Mouse (Mus musculus) liver, embryonic 15.5 days (tissue): Measurements from ENCODE around the gene Tarbp1. TPM values are rescaled to one million over a fixed set of nuclear protein-coding genes. Genes with fewer than 3 reads are reported as not detected.
"Not testable (repeated sequence)": the region's sequence is repeated elsewhere in the genome, so short reads cannot be mapped to it uniquely, and the experiment has no call there.

Experiments used
- ATAC-seq: fragments of 200-750 bp; cut with Nextera tagmentation; 2 replicates; pipeline ENCODE4 v1.8.0; 2017; ENCODE audit warnings: moderate number of reproducible peaks, mild to moderate bottlenecking, moderate library complexity; ENCODE audit not compliant: insufficient read depth
- H3K27ac ChIP-seq: fragments of 300-500 bp; sonication (generic); replicated peaks from 2 replicates; pipeline ENCODE4 v1.5.1; 2015; ENCODE audit warnings: mild to moderate bottlenecking, inconsistent platforms
- H3K27me3 ChIP-seq: fragments of 300-500 bp; sonication (generic); 2 replicates; pipeline ENCODE4 v1.6.1; 2015; ENCODE audit warnings: mild to moderate bottlenecking, inconsistent platforms
- H3K36me3 ChIP-seq: fragments of 300-500 bp; sonication (generic); replicated peaks from 2 replicates; pipeline ENCODE4 v1.6.1; 2015; ENCODE audit warnings: moderate library complexity, mild to moderate bottlenecking, inconsistent platforms
- H3K4me1 ChIP-seq: fragments of 300-500 bp; sonication (generic); replicated peaks from 2 replicates; pipeline ENCODE4 v1.6.1; 2015; ENCODE audit warnings: inconsistent platforms
- H3K4me2 ChIP-seq: fragments of 300-500 bp; sonication (generic); 2 replicates; pipeline ENCODE4 v1.6.1; 2015; ENCODE audit warnings: moderate library complexity, mild to moderate bottlenecking, inconsistent platforms
- H3K4me3 ChIP-seq: fragments of 300-500 bp; sonication (generic); replicated peaks from 2 replicates; pipeline ENCODE4 v1.5.1; 2015; ENCODE audit warnings: mild to moderate bottlenecking, inconsistent platforms
- H3K9ac ChIP-seq: fragments of 300-500 bp; sonication (generic); 2 replicates; pipeline ENCODE4 v1.6.1; 2015; ENCODE audit warnings: moderate library complexity, mild to moderate bottlenecking, inconsistent platforms
- H3K9me3 ChIP-seq: fragments of 300-500 bp; sonication (generic); replicated peaks from 2 replicates; pipeline ENCODE4 v1.6.1; 2016; ENCODE audit warnings: inconsistent platforms
- WGBS: fragments of 180-500 bp; shearing (Covaris S2); methylation state at CpG from one replicate; pipeline ENCODE4 v1.1.7; 2015; ENCODE audit warnings: mixed read lengths; ENCODE audit not compliant: insufficient replicate concordance; 5-methylcytosine and 5-hydroxymethylcytosine counted together
- polyA plus RNA-seq: library from polyadenylated mRNA; unstranded; fragments of >200 nt; fragmentation: Nextera tagmentation; extraction: Ambion mirVana; gene quantifications from 2 replicates; pipeline ENCODE4 v1.2.1, GENCODE M21; 2015

Gene Tarbp1
- polyA plus RNA-seq, 1 experiment from 2014 or later = 1.3 TPM

GRCm38 (mm10) chr8:126481494-126482347, 6.9 kb upstream of the Tarbp1 start:
- Histone ChIP-seq H3K9ac (no peak overlapping the region), H3K27me3 (peaks cover 8% of the 10 kb centered on the region), H3K4me2 (no peak overlapping the region), H3K9me3 (no peaks in the 10 kb centered on the region), H3K4me3 (no peak overlapping the region), H3K27ac (no peak overlapping the region), H3K36me3 (no peaks in the 10 kb centered on the region), H3K4me1 (peaks cover 5% of the 10 kb centered on the region; the same call in 1 of the 2 replicates)
- no peak for ATAC-seq
- whole genome bisulfite sequencing = 36% methylated on average over 8 of the region's 8 CpGs

- Histone ChIP-seq H3K4me1 (peaks cover 8% of the 10 kb centered on the region; the same call in 1 of the 2 replicates), H3K4me3 (no peak overlapping the region), H3K27ac (no peak overlapping the region), H3K9ac (no peak overlapping the region), H3K27me3 (peaks cover 18% of the 10 kb centered on the region), H3K4me2 (no peak overlapping the region), H3K9me3 (no peaks in the 10 kb centered on the region), H3K36me3 (no peaks in the 10 kb centered on the region)
- 69% methylated on average over 2 of the region's 2 CpGs for WGBS
- no peak for ATAC-seq
Measured at GRCm38 (mm10) chr8:126480366-126480765, 5.5 kb upstream of the Tarbp1 start.

GRCm38 (mm10) chr8:126478714-126479113, 3.8 kb upstream of the Tarbp1 start:
- Histone ChIP-seq H3K9me3 (no peaks in the 10 kb centered on the region), H3K27ac (no peak overlapping the region), H3K4me2 (no peak overlapping the region), H3K36me3 (no peaks in the 10 kb centered on the region), H3K4me1 (peaks cover 22% of the 10 kb centered on the region), H3K9ac (no peak overlapping the region), H3K27me3 (peaks cover 18% of the 10 kb centered on the region), H3K4me3 (no peak overlapping the region)
- ATAC-seq = no peak
- WGBS = 17% methylated on average over 3 of the region's 3 CpGs

- H3K4me2 ChIP-seq, ATAC-seq, H3K4me3 ChIP-seq, H3K36me3 ChIP-seq, H3K27ac ChIP-seq, H3K9ac ChIP-seq, H3K9me3 ChIP-seq: not testable (repeated sequence)
- WGBS = 47% methylated on average over 29 of the region's 29 CpGs
- H3K27me3 ChIP-seq = peaks cover 18% of the 10 kb centered on the region
- peaks cover 26% of the 10 kb centered on the region for H3K4me1 ChIP-seq
Measured at GRCm38 (mm10) chr8:126476151-126476855, 1.4 kb upstream of the Tarbp1 start.

- not testable (repeated sequence) for H3K4me3 ChIP-seq, ATAC-seq, H3K36me3 ChIP-seq, H3K4me2 ChIP-seq, H3K9ac ChIP-seq, H3K27ac ChIP-seq, H3K9me3 ChIP-seq
- Histone ChIP-seq H3K27me3 (peaks cover 18% of the 10 kb centered on the region), H3K4me1 (peaks cover 26% of the 10 kb centered on the region)
- 58% methylated on average over 8 of the region's 8 CpGs for WGBS
Measured at GRCm38 (mm10) chr8:126475738-126476137, 873 bp upstream of the Tarbp1 start.

- Histone ChIP-seq H3K9ac (peak overlapping the region; percentile 59), H3K4me2 (peak overlapping the region; percentile 84), H3K27me3 (peaks cover 18% of the 10 kb centered on the region), H3K4me3 (peak overlapping the region; percentile 73), H3K27ac (no peak overlapping the region), H3K9me3 (no peaks in the 10 kb centered on the region), H3K36me3 (peaks cover 18% of the 10 kb centered on the region), H3K4me1 (peaks cover 26% of the 10 kb centered on the region)
- peak; percentile 69 for ATAC-seq
- WGBS = 4% methylated on average over 16 of the region's 16 CpGs
Measured at GRCm38 (mm10) chr8:126473802-126474298, 1.0 kb downstream of the Tarbp1 start.

GRCm38 (mm10) chr8:126464071-126464470, 10.8 kb downstream of the Tarbp1 start:
- H3K9me3 ChIP-seq = no peaks in the 10 kb centered on the region
- no peak overlapping the region for H3K27ac ChIP-seq
- H3K27me3 ChIP-seq = no peaks in the 10 kb centered on the region
- H3K36me3 ChIP-seq = peaks cover 45% of the 10 kb centered on the region
- H3K4me1 ChIP-seq = peaks cover 3% of the 10 kb centered on the region; the same call in 1 of the 2 replicates
- no peak; the same call in 1 of the 2 replicates for ATAC-seq
- no peak overlapping the region for H3K4me2 ChIP-seq
- H3K9ac ChIP-seq = no peak overlapping the region
- H3K4me3 ChIP-seq = no peak overlapping the region
- WGBS = 55% methylated on average over 7 of the region's 7 CpGs

GRCm38 (mm10) chr8:126461735-126462134, 13.1 kb downstream of the Tarbp1 start:
- Histone ChIP-seq H3K36me3 (peaks cover 39% of the 10 kb centered on the region), H3K27me3 (no peaks in the 10 kb centered on the region), H3K4me2 (no peak overlapping the region), H3K4me3 (no peak overlapping the region), H3K9ac (no peak overlapping the region), H3K9me3 (no peaks in the 10 kb centered on the region), H3K4me1 (peaks cover 3% of the 10 kb centered on the region; the same call in 1 of the 2 replicates), H3K27ac (no peak overlapping the region)
- ATAC-seq = peak; percentile 51
- WGBS = 51% methylated on average over 7 of the region's 7 CpGs

GRCm38 (mm10) chr8:126460274-126460673, 14.6 kb downstream of the Tarbp1 start:
- no peak overlapping the region for H3K4me2 ChIP-seq
- H3K9me3 ChIP-seq = no peaks in the 10 kb centered on the region
- no peaks in the 10 kb centered on the region for H3K27me3 ChIP-seq
- WGBS = 49% methylated on average over 3 of the region's 3 CpGs
- no peak overlapping the region for H3K4me3 ChIP-seq
- ATAC-seq = no peak
- H3K36me3 ChIP-seq = peaks cover 34% of the 10 kb centered on the region
- H3K27ac ChIP-seq = no peak overlapping the region
- H3K9ac ChIP-seq = no peak overlapping the region
- peaks cover 3% of the 10 kb centered on the region; the same call in 1 of the 2 replicates for H3K4me1 ChIP-seq

- no peak overlapping the region for H3K4me3 ChIP-seq
- H3K36me3 ChIP-seq = peaks cover 63% of the 10 kb centered on the region
- no peak overlapping the region for H3K9ac ChIP-seq
- no peak overlapping the region for H3K4me2 ChIP-seq
- no peaks in the 10 kb centered on the region for H3K9me3 ChIP-seq
- 86% methylated on average over 7 of the region's 7 CpGs for WGBS
- H3K4me1 ChIP-seq = no peaks in the 10 kb centered on the region
- no peaks in the 10 kb centered on the region for H3K27me3 ChIP-seq
- ATAC-seq = no peak
- H3K27ac ChIP-seq = no peak overlapping the region
Measured at GRCm38 (mm10) chr8:126455383-126455782, 19.5 kb downstream of the Tarbp1 start.

- no peak overlapping the region for H3K4me2 ChIP-seq
- no peaks in the 10 kb centered on the region for H3K9me3 ChIP-seq
- H3K27me3 ChIP-seq = no peaks in the 10 kb centered on the region
- H3K36me3 ChIP-seq = peaks cover 69% of the 10 kb centered on the region
- no peak overlapping the region for H3K4me3 ChIP-seq
- H3K4me1 ChIP-seq = no peaks in the 10 kb centered on the region
- H3K9ac ChIP-seq = no peak overlapping the region
- 90% methylated on average over 8 of the region's 8 CpGs for WGBS
- no peak overlapping the region for H3K27ac ChIP-seq
- ATAC-seq = no peak
Measured at GRCm38 (mm10) chr8:126451158-126451557, 23.7 kb downstream of the Tarbp1 start.
